Mouse (Mus musculus) right cerebral cortex, postnatal 25 days (tissue): ENCODE data around the gene Fut9.

ENCODE experiments used
- DNase-seq: peaks from one replicate; pipeline ENCODE4 v3.0.0; 2022

The Fut9 gene

GRCm38 (mm10) chr4:25641993-25642392 is 158.1 kb downstream of the Fut9 start:
- DNase-seq, result no peak

GRCm38 (mm10) chr4:25633262-25633661 is 166.8 kb downstream of the Fut9 start:
- DNase-seq, result no peak

GRCm38 (mm10) chr4:25628113-25628512 is 171.9 kb downstream of the Fut9 start:
- DNase-seq, result no peak

GRCm38 (mm10) chr4:25627467-25627866 is 172.6 kb downstream of the Fut9 start:
- DNase-seq, result no peak

GRCm38 (mm10) chr4:25627039-25627438 is 173.0 kb downstream of the Fut9 start:
- no peak for DNase-seq

- DNase-seq, result no peak
Observed at GRCm38 (mm10) chr4:25623176-25623575, 176.9 kb downstream of the Fut9 start.

GRCm38 (mm10) chr4:25617301-25617700 is 182.7 kb downstream of the Fut9 start:
- no peak for DNase-seq

GRCm38 (mm10) chr4:25613426-25613825 is 186.6 kb downstream of the Fut9 start:
- DNase-seq, result no peak

- DNase-seq, result no peak
Observed at GRCm38 (mm10) chr4:25610481-25610880, 189.6 kb downstream of the Fut9 start.

GRCm38 (mm10) chr4:25593218-25593617 is 206.8 kb downstream of the Fut9 start:
- DNase-seq, result no peak
